In genomic region chr15:83085901-83086300, GRCm38 (mm10) we compare ENCODE assay signal across 1 mouse cellular context.
A peak's percentile ranks its signal among the peaks of the same experiment; 100 is the strongest.
TF ChIP-seq lines count a peak whose summit lies in the region.

No protein-coding gene starts in this region.

TF ChIP-seq in CH12.LX, 34 proteins besides CTCF, POLR2A, EP300 and RAD21 (continued from another document):
- TF ChIP-seq BHLHE40 (IDR thresholded peaks at IDR 0.05; ENCODE audit: low read depth, low read length) (0 out of 2 replicates have a peak, but pooled peaks have one; percentile 12), SIN3A (IDR thresholded peaks at IDR 0.05; ENCODE audit: low read length) (no peak), ZNF384 (IDR thresholded peaks at IDR 0.05; ENCODE audit: low read depth, low read length) (0 out of 2 replicates have a peak, but pooled peaks have one; percentile 26), CHD1 (IDR thresholded peaks at IDR 0.05; ENCODE audit: low read depth, low read length) (no peak), MAZ (IDR thresholded peaks at IDR 0.05; ENCODE audit: low read depth, low read length) (0 out of 2 replicates have a peak, but pooled peaks have one; percentile 65), MEF2A (IDR thresholded peaks at IDR 0.05; ENCODE audit: borderline replicate concordance, low read depth, low read length) (peak; percentile 27; the same call in 1 of the 2 replicates), JUN (IDR thresholded peaks at IDR 0.05; ENCODE audit: insufficient read depth, low read depth, low read length) (no peak), MAX (IDR thresholded peaks at IDR 0.05; ENCODE audit: low read length) (no peak), ZC3H11A (IDR thresholded peaks at IDR 0.05; ENCODE audit: low read depth, low read length) (0 out of 2 replicates have a peak, but pooled peaks have one; percentile 8), KAT2A (IDR thresholded peaks at IDR 0.05; ENCODE audit: insufficient replicate concordance, low read length) (no peak), UBTF (IDR thresholded peaks at IDR 0.05; ENCODE audit: low read depth, low read length) (no peak)
